21 mouse cellular contexts compared by ENCODE assay signal in the genomic region with DNA sequence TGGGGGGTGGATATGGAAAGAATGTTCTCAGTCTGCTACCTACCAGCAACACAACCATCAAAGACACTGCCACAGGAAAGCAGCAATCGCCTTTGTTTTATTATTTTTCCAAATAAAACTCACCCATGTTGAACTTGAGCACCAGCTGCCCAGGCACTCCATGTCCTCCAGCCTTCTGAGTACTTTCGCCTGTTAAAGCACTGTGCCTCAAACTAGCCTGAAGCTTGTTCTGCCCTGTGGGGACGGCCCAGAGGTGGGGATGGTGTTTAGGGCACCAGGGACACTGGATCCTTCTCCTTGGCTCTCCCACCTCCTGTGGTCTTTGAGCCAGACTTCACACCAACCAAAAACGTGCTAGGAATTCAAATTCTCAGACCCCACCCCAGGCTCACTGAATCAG.
A peak's percentile ranks its signal among the peaks of the same experiment; 100 is the strongest.
DNase-seq lines count a peak whose midpoint lies in the region; ATAC-seq and TF ChIP-seq lines count a peak whose summit lies in the region.
"Had no signal": no experiment of that assay in that cellular context is flagged by ENCODE, and none has a peak within 500 bp of the region (broad histone marks: within the 10 kb centered on the region; RNA-seq: fewer than 3 reads in every experiment).

No protein-coding gene starts in this region.

- ATAC-seq in kidney, embryonic 14.5 days (ENCODE audit: low FRiP score, low TSS enrichment) = no peak
- ATAC-seq in Patski = peak; percentile 72
- no peak for ATAC-seq in kidney, postnatal 0 days (replicated peaks; ENCODE audit: low FRiP score, low read depth)
- ATAC-seq: forebrain, embryonic 15.5 days had no signal

- intact Hi-C loops in heart, adult 2 months (cut with DNase I) = no loop called here

- no peak for TF ChIP-seq POLR2A in heart, adult 2 months (IDR thresholded peaks at IDR 0.05; ENCODE audit: insufficient read depth, low read depth, low read length)
- TF ChIP-seq POLR2A in kidney, adult 2 months (IDR thresholded peaks at IDR 0.05; ENCODE audit: low read depth, low read length) = no peak

- no peaks in the 10 kb centered on the region for H3K27me3 ChIP-seq in heart, adult 2 months (ENCODE audit: control insufficient read depth, insufficient read depth, low read length)
- H3K27me3 ChIP-seq in kidney, adult 2 months (replicated peaks; ENCODE audit: control insufficient read depth, insufficient read depth, low read length) = no peaks in the 10 kb centered on the region
- H3K27me3 ChIP-seq in kidney, embryonic 14.5 days (ENCODE audit: control insufficient read depth, insufficient read depth, low read length) = no peaks in the 10 kb centered on the region
- no peaks in the 10 kb centered on the region for H3K27me3 ChIP-seq in Patski
- no peaks in the 10 kb centered on the region for H3K27me3 ChIP-seq in kidney, postnatal 0 days (ENCODE audit: insufficient read depth, low read length)
- H3K27me3 ChIP-seq: embryonic facial prominence, embryonic 12.5 days; embryonic facial prominence, embryonic 15.5 days; forebrain, embryonic 12.5 days; forebrain, embryonic 15.5 days; hindbrain, embryonic 12.5 days; hindbrain, embryonic 15.5 days had no signal

- H3K4me1 ChIP-seq in heart, adult 2 months (ENCODE audit: control insufficient read depth, insufficient read depth, low read length) = no peaks in the 10 kb centered on the region
- H3K4me1 ChIP-seq in kidney, adult 2 months (ENCODE audit: control insufficient read depth, insufficient read depth, low read length) = no peaks in the 10 kb centered on the region
- H3K4me1 ChIP-seq in kidney, embryonic 14.5 days (ENCODE audit: control insufficient read depth, insufficient read depth, low read length) = no peaks in the 10 kb centered on the region
- no peaks in the 10 kb centered on the region for H3K4me1 ChIP-seq in kidney, postnatal 0 days (replicated peaks; ENCODE audit: insufficient read depth, low read length)
- H3K4me1 ChIP-seq: embryonic facial prominence, embryonic 12.5 days; embryonic facial prominence, embryonic 15.5 days; forebrain, embryonic 12.5 days; forebrain, embryonic 15.5 days; hindbrain, embryonic 12.5 days; hindbrain, embryonic 15.5 days had no signal

- CTCF ChIA-PET in Patski (lab: Charles Lee) = no interaction called here

- H3K4me2 ChIP-seq in kidney, embryonic 14.5 days (replicated peaks; ENCODE audit: low read depth, low read length) = no peak overlapping the region
- H3K4me2 ChIP-seq in kidney, postnatal 0 days (ENCODE audit: low read length) = no peak overlapping the region
- H3K4me2 ChIP-seq: embryonic facial prominence, embryonic 12.5 days; embryonic facial prominence, embryonic 15.5 days; forebrain, embryonic 12.5 days; forebrain, embryonic 15.5 days; heart, embryonic 11.5 days; hindbrain, embryonic 12.5 days; hindbrain, embryonic 15.5 days had no signal

- in situ Hi-C loops in Patski (cut with MboI; ENCODE audit: low pct_unique_long_range_greater_than_20kb) = no loop called here

- POLR2A ChIA-PET in Patski (lab: Charles Lee) = no interaction called here

- peak; percentile 66 for DNase-seq in heart, adult 11 months
- no peak for DNase-seq in heart, adult 2 months
- DNase-seq in kidney, adult 2 months = peak; percentile 8
- peak; percentile 42 for DNase-seq in Patski (ENCODE audit: low read depth, low spot score)
- DNase-seq in kidney, postnatal 0 days (ENCODE audit: low spot score) = peak; percentile 19
- DNase-seq in left cerebral cortex, adult 11 months (ENCODE audit: low spot score) = no peak
- no peak for DNase-seq in layer of hippocampus, adult 8-10 months (ENCODE audit: low spot score in 2 of 2)
- DNase-seq: adrenal gland, postnatal 10 days; adrenal gland, postnatal 36 days; cerebellum, adult 18-20 months; cerebellum, adult 9-10 months; cerebellum, postnatal 25 days; gastrocnemius, postnatal 25 days had no signal

- TF ChIP-seq CTCF in heart, adult 2 months (IDR thresholded peaks at IDR 0.05) = no peak
- TF ChIP-seq CTCF in kidney, adult 2 months (conservative IDR thresholded peaks at IDR 0.05; ENCODE audit: insufficient read depth, insufficient read length, low read depth, low read length) = no peak
- TF ChIP-seq CTCF in Patski (IDR thresholded peaks at IDR 0.05) = no peak
- no peak for TF ChIP-seq CTCF in kidney, postnatal 0 days (IDR thresholded peaks at IDR 0.05; ENCODE audit: low read depth)

- WGBS in heart, adult 2 months = 49% methylated on average over 4 of the region's 4 CpGs
- 39% methylated on average over 4 of the region's 4 CpGs for WGBS in kidney, adult 2 months
- 47% methylated on average over 4 of the region's 4 CpGs for WGBS in kidney, embryonic 14.5 days
- WGBS in kidney, postnatal 0 days = 44% methylated on average over 4 of the region's 4 CpGs

- no peaks in the 10 kb centered on the region for H3K79me2 ChIP-seq in heart, adult 2 months (replicated peaks; ENCODE audit: control insufficient read depth, insufficient read depth, low read length)

- no peak overlapping the region for H3K9ac ChIP-seq in heart, adult 2 months (ENCODE audit: low read depth, low read length)
- H3K9ac ChIP-seq in kidney, embryonic 14.5 days (ENCODE audit: low read depth, low read length) = no peak overlapping the region
- no peak overlapping the region for H3K9ac ChIP-seq in kidney, postnatal 0 days (ENCODE audit: low read depth, low read length)
- H3K9ac ChIP-seq: embryonic facial prominence, embryonic 12.5 days; embryonic facial prominence, embryonic 15.5 days; forebrain, embryonic 12.5 days; forebrain, embryonic 15.5 days; hindbrain, embryonic 12.5 days; hindbrain, embryonic 15.5 days had no signal

- no peak overlapping the region for H3K4me3 ChIP-seq in heart, adult 2 months
- no peak overlapping the region for H3K4me3 ChIP-seq in kidney, adult 2 months (ENCODE audit: insufficient read depth, low read depth, low read length)
- H3K4me3 ChIP-seq in kidney, embryonic 14.5 days (ENCODE audit: low read length) = no peak overlapping the region
- no peak overlapping the region for H3K4me3 ChIP-seq in kidney, postnatal 0 days (replicated peaks; ENCODE audit: low read depth, low read length)
- H3K4me3 ChIP-seq: embryonic facial prominence, embryonic 12.5 days; embryonic facial prominence, embryonic 15.5 days; forebrain, embryonic 12.5 days; forebrain, embryonic 15.5 days; hindbrain, embryonic 12.5 days; hindbrain, embryonic 15.5 days had no signal

- no peak for TF ChIP-seq EP300 in heart, adult 2 months (IDR thresholded peaks at IDR 0.05; ENCODE audit: insufficient read depth, low read depth, low read length)

- no peak overlapping the region for H3K27ac ChIP-seq in heart, adult 2 months
- no peak overlapping the region for H3K27ac ChIP-seq in kidney, adult 2 months (ENCODE audit: insufficient read depth, low read depth, low read length)
- no peak overlapping the region for H3K27ac ChIP-seq in kidney, embryonic 14.5 days (ENCODE audit: low read depth, low read length)
- H3K27ac ChIP-seq in kidney, postnatal 0 days = no peak overlapping the region
- H3K27ac ChIP-seq: embryonic facial prominence, embryonic 12.5 days; embryonic facial prominence, embryonic 15.5 days; forebrain, embryonic 12.5 days; forebrain, embryonic 15.5 days; hindbrain, embryonic 12.5 days; hindbrain, embryonic 15.5 days had no signal

- no peaks in the 10 kb centered on the region for H3K9me3 ChIP-seq in kidney, embryonic 14.5 days (ENCODE audit: control insufficient read depth, low read length)
- no peaks in the 10 kb centered on the region for H3K9me3 ChIP-seq in kidney, postnatal 0 days (replicated peaks; ENCODE audit: low read length)
- H3K9me3 ChIP-seq: embryonic facial prominence, embryonic 12.5 days; embryonic facial prominence, embryonic 15.5 days; forebrain, embryonic 12.5 days; forebrain, embryonic 15.5 days; hindbrain, embryonic 12.5 days; hindbrain, embryonic 15.5 days had no signal

- H3K36me3 ChIP-seq in heart, adult 2 months (ENCODE audit: control insufficient read depth, insufficient read depth, low read length) = no peaks in the 10 kb centered on the region
- no peaks in the 10 kb centered on the region for H3K36me3 ChIP-seq in kidney, adult 2 months (ENCODE audit: control insufficient read depth, insufficient read depth, low read length)
- H3K36me3 ChIP-seq in kidney, embryonic 14.5 days (ENCODE audit: control insufficient read depth, insufficient read depth, low read length) = no peaks in the 10 kb centered on the region
- no peaks in the 10 kb centered on the region for H3K36me3 ChIP-seq in kidney, postnatal 0 days (ENCODE audit: insufficient read depth, low read length)
- H3K36me3 ChIP-seq: embryonic facial prominence, embryonic 12.5 days; embryonic facial prominence, embryonic 15.5 days; forebrain, embryonic 12.5 days; forebrain, embryonic 15.5 days; hindbrain, embryonic 12.5 days; hindbrain, embryonic 15.5 days had no signal

Comparison
In these comparisons a context has a peak if more than half of its experiments do, and no peak if none do; other contexts are left out.
1. DNase-seq: peak in heart, adult 11 months (single experiment), kidney, adult 2 months (single experiment), Patski (single experiment) and kidney, postnatal 0 days (single experiment); none in heart, adult 2 months (0 of 2), left cerebral cortex, adult 11 months (single experiment) and layer of hippocampus, adult 8-10 months (0 of 2).